Mouse (Mus musculus): ENCODE results near the gene Wdr24. TPM values are rescaled to one million over a fixed set of nuclear protein-coding genes. Genes with fewer than 3 reads are reported as not detected.
"Not testable (repeated sequence)": the region's sequence is repeated elsewhere in the genome, so short reads cannot be mapped to it uniquely, and the experiment has no call there.

Gene Wdr24
- polyA plus RNA-seq, 1 experiment = 36.4 TPM

DNA sequence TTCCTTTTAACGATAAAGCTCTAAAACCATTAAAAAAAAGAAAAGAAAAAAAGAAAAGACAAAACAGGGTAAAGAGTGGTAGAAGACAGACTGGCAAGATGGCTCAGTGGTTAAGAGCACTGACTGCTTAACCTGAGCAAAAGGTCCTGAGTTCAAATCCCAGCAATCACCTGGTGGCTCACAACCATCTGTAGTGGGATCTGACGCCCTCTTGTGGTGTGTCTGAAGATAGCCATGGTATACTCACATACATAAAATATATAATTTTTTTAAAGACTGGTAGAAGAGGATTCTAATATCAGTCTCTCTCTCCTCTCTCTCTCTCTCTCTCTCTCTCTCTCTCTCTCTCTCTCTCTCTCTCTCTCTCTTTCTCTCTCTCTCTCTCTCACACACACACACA, 16.0 kb upstream of the Wdr24 start:
- not testable (repeated sequence) for DNase-seq (ENCODE audit: low read depth)

DNA sequence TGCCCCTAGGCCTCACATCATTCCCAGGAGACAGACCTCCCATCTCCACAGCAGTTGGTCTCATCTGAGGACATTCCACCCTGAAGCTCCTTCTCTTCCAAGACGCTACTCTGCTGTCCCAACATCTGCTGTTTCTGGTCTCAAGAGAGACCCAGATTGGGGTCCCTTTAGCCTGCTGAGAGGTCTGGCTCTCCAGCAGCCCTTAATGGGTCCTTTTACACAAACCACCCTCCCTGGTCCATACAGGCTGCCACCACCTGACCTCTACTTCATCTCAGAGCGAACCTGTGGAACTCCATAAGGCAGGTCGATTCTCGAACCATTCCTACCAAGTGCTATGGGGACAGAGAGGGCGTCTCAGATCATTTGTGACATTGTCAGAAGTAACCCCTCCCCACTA, 15.4 kb upstream of the Wdr24 start:
- DNase-seq (ENCODE audit: low read depth) = no peak

DNA sequence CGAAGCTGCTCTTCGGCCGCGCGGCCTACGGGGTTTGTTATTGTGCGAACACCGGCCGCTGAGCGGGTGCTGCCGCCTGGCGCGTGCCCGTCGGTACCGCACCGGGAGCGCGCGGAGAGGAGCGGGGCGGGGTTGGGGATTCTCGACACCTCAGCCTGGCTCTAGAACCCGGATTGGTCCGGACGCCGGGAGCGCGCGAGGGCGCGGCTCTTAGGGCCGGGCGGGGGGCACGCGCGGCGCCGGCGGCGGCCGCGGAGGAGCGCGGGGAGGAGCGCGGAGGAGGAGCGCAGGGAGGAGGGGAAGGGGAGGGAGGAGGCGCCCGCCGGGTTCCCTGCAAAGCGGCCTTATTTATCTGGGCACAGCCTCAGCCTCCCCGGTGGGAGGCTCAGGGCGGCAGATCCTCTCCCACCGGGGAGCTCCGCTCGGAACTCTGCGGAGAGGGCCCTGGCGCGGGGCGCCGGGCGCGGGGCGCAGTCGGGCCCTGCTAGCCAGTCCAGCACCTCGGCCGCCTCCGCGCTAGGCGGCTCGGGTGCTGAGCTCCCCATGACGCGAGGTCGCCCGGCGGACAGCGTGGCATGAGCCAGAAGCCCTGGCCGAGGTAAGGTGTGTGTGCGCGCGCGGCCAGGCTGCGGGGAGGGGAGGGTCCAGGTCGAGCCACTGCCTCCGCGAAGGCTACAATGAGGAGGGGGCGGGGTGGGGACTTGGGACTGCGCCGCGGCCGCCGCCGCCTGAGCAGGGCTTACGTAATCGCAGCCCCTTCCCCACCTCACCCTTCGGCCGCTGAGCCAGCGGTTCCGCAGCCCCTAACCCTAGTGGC, 14.4 kb upstream of the Wdr24 start, which contains the start of gene Fbxl16:
Fbxl16 (plus strand) TSS at position 297 of the 817 bp plus-strand sequence.
- DNase-seq (ENCODE audit: low read depth) = no peak

DNA sequence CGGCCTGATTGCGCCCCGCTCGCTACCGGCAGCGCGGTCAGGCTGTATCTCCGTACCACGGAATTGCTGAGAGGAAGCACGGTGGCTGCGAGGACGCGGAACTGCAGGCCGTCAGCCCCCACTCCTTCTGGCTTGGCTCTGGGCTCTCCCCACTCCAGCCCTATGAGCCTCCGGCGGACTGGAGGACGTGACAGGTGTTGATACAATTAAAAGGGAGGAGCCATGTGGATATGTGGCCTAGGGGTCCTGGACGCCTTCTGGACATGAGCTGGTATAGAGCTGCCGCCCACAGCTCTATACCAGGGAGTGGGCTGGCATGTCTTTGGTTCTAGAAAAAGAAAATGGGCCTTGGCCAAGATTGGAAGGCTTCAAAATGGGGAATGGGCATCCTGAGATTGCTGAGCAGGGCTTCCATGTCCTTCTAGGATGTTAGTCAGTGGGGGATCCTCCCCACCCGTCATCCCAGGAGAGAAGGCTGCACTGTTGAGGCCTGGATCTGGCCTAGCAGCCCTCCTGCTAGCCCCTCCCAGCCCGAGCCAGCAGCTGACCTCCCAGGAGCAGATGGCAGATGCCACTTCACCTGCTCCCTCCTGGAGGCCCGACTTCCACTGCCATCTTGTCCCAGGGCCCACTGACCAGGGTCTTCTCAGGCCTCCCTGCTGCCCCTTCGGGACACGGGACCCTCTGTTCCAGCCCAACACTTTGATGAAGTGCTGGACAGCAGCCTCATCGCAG, 13.7 kb upstream of the Wdr24 start:
- DNase-seq (ENCODE audit: low read depth) = no peak

DNA sequence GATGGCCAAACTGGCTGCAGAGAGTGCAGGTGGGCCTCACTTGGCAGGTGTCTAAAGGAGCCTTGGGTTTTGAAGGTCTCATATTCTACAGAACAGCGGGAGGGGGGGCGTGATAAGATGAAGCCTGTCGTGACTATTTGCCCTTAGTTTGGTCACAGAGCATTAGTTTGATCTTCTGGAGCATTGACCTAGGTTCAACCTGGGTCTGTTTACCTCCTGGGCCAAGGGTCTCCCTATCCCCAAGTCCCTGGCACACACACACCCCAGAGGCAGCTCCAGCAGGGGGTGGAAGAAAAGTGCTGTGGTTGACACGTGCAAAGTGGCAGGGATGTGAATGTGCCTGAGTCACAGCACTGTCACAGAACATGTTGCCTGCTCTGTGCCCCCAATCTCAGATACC, 12.5 kb upstream of the Wdr24 start:
- no peak for DNase-seq (ENCODE audit: low read depth)

DNA sequence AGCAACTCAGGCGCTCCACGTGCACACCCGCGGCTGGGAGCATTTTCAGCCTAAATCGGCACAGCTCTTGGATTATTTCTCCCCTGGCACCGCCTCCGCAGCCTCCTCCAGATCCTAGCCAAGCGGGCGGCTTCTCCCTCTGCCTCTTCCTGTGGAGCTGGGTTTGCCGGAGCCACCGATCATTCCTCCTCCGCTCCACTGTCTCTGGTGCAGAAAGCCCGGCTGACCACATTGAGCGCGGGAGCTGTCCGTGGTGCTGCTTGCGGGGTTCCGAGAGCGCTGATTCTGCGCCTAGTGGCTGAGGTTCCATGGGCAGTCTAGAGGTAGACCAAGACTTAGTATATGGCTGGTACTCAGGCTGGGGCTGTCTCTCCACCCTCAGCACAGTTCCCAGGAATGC, 10.0 kb upstream of the Wdr24 start:
- no peak for DNase-seq (ENCODE audit: low read depth)

DNA sequence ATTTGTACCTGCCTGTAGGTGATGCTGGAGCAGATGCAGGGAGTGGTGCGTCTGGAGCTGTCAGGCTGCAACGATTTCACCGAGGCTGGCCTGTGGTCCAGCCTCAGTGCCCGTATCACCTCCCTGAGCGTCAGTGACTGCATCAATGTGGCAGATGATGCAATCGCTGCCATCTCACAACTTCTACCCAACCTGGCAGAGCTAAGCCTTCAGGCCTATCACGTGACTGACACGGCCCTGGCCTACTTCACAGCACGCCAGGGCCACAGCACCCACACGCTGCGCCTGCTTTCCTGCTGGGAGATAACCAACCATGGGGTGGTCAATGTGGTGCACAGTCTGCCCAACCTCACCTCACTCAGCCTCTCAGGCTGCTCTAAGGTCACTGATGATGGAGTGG, 5.8 kb upstream of the Wdr24 start:
- DNase-seq (ENCODE audit: low read depth) = no peak

DNA sequence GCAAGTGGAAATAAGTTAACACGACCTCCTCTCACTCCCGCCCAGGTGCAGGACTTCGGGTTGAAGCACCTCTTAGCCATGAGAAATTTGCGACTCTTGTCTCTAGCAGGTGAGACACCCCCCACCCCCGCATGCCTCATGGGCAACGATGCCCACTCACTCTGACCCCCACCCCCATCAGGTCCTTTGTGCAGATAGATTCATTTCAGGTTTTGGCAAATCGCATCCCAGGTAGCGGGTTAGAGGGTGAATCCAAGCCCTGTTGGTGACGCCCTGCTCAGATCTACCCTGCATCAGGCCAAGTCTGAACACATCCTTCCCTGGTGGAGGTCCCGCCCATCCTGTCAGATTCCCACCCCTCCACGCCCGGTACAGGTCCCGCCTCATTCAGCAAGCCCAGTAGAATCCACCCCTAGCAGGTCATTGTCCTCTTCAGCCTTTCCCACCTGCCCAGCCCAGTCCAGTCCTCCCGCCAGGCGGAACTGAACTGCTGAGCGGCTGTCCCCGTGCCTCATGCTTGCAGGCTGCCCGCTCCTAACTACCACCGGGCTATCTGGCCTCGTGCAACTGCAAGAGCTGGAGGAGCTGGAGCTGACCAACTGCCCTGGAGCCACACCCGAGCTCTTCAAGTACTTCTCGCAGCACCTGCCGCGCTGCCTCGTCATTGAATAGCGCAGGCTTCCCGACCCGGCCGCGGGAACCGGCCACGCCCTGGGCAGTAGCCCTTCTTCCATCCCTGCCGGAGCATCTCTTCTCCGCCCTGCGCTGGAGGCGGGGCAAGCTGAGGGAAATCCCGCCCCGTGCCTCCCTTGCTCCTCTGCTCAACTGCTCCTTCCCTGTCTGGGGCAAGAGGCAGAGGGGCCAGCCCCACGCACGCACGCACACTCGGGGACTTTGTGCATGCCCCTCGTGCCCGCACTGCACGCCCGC, 4.3 kb upstream of the Wdr24 start:
- DNase-seq (ENCODE audit: low read depth) = no peak

DNA sequence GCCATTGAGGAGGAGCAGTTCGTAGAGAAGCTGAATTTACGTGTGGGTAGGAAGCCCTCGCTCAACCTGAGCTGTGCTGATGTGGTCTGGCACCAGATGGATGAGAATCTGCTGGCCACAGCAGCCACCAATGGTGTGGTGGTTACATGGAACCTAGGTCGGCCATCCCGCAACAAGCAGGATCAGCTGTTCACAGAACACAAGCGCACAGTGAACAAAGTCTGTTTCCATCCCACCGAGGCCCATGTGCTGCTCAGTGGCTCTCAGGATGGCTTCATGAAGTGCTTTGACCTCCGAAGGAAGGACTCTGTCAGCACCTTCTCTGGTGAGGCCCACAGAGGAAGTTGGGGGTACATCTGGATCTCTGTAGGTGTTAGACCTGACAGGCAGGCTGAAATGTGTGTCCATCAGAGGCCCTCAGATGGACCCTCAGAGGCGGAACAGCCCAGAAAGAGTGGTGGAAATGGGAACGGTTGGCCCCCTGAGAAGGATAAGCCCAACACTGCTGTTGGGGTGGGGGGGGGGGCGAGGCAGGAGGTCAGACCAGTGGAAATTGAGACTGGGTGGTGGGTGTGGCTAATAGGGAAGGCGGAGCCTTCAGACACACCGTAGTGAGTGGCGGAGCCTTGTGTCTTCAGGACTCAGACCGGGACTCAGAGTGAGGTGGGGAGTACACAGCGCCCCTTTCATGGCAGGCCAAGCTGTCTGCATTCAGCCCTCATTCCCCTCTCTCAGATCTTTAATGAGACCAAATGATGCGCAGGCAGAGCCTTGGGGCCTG, 1.1 kb downstream of the Wdr24 start:
- no peak for DNase-seq (ENCODE audit: low read depth)

DNA sequence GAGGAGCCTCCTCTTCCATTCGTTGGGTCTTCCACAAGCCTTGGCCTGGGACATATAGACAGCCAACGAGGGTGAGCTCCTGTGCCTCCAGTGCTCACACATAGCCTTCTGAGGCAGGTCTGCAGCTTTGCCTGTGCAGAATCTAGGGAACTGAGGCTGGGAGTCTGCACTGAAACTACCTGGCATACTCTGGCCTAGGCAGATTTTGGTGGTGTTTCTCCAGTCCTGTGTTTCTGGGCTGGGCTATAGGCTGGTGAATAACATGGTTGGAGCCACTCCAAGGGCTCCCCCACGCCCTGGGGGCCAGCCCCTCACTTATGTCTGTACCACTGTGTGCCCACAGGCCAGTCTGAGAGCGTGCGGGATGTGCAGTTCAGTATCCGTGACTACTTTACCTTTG, 1.9 kb downstream of the Wdr24 start:
- no peak for DNase-seq (ENCODE audit: low read depth)

DNA sequence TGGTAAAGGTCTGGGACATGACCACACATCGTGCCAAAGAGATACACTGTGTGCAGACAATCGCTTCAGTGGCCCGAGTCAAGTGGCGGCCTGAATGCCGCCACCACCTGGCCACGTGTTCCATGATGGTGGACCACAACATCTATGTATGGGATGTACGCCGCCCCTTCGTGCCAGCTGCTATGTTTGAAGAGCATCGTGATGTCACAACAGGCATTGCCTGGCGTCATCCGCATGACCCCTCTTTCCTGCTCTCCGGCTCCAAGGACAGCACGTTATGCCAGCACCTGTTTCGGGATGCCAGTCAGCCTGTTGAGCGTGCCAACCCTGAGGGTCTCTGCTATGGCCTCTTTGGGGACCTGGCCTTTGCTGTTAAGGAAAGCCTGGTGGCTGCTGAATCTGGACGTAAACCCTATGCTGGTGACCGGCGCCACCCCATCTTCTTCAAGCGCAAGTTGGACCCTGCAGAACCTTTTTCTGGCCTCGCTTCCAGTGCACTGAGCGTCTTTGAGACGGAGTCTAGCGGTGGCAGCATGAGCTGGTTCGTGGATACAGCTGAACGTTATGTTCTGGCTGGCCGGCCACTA, 2.6 kb downstream of the Wdr24 start:
- DNase-seq (ENCODE audit: low read depth) = no peak

DNA sequence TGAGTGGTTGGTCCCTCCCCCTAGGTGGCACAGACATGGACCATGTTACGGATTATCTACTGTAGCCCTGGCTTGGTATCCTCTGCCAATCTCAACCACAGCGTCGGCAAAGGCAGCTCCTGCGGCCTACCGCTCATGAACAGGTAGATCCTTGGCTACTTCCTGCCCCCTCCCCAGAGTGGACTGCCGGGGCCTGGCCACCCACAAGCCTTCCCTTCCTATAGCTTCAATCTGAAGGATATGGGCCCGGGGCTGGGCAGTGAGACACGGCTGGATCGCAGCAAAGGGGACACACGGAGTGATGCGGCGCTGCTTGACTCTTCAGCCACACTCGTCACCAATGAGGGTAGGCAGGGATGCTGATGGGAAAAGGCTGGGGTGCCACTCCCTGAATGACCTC, 3.6 kb downstream of the Wdr24 start:
- DNase-seq (ENCODE audit: low read depth) = no peak

DNA sequence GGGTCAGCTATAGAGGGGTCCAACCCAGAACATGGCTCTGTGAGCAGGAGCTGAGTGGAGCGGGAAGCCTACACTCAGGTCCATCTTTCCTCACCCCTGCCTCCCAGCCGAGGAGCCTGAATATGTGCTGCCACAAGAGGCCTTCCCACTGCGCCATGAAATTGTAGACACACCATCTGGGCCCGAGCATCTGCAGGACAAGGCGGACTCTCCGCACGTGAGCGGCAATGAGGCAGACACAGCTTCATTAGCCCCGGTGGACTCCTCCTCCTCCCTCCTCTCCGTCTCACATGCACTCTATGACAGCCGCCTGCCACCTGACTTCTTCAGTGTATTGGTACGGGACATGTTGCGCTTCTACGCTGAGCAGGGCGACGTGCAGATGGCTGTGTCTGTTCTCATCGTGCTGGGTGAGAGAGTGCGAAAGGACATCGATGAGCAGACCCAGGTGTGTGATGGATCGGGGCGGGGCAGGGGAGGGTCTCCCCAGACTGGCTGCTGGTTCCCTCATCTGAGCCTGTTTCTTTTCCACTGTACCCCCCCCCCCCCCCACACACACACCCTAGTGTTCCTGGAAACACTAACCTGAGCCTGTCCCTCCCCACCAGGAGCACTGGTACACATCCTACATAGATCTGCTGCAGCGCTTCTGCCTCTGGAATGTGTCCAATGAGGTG, 4.3 kb downstream of the Wdr24 start:
- no peak for DNase-seq (ENCODE audit: low read depth)

DNA sequence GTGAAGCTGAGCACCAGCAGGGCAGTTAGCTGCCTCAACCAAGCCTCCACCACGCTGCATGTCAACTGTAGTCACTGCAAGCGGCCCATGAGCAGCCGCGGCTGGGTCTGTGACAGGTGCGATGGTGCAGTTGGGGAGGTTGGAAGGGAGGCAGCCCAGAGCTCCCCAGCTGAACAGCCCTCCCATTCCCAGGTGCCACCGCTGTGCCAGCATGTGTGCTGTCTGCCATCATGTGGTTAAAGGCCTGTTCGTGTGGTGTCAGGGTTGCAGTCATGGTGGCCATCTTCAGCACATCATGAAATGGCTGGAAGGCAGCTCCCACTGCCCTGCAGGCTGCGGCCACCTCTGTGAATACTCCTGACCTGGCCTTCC, 4.8 kb downstream of the Wdr24 start:
- DNase-seq (ENCODE audit: low read depth) = no peak

DNA sequence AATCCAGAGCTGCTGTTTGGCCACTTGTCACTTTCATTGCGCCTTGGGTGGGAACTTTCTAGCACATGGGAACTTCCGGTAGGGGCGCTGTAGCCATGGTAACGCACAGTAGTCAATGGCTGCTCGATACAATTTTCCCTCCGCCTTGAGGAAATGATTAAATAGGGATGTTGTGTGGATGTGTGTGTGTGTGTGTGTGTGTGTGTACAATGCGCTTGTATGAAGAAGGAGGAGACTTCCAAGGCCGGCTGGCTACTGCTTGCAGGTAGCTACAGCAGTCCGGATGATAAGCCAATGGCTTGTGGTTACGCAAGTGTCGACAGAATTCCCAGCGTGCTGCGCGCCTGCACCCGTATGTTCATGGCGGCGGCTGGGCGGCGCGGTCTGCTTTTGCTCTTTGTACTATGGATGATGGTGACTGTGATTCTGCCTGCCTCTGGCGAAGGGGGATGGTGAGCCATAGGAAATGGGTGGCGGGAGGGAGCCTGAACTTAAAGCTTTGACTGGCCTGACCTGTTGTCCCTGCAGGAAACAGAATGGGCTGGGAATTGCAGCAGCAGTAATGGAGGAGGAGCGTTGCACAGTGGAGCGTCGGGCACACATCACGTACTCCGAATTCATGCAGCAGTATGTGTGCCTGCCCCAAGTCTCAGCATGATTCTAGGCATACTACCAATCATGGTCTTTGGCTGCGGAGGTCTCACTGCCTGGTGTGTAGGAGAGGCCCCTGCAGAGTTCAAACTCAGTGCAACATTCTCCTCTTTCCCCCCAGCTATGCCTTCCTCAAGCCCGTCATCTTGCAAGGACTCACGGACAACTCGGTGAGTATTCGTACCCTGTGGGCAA, 5.5 kb downstream of the Wdr24 start, which contains the start of gene Jmjd8:
Jmjd8 (plus strand) TSS at position 156 of the 846 bp plus-strand sequence.
- DNase-seq (ENCODE audit: low read depth) = no peak

DNA sequence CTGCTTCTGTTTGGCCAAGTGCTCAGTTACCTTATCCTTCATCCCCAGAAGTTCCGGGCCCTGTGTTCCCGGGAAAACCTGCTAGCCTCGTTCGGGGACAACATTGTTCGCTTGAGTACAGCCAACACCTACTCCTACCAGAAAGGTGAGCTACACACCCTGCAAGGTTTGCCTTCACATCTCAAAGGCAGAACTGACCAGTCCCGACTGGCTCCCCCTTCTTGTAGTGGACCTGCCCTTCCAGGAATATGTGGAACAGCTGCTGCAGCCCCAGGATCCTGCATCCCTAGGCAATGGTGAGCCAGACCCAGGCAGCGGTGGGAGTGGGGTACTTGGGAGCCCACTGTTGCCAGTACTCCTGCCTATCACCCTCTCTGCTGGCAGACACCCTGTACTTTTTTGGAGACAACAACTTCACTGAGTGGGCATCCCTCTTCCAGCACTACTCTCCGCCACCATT, 6.2 kb downstream of the Wdr24 start:
- DNase-seq (ENCODE audit: low read depth) = no peak

DNA sequence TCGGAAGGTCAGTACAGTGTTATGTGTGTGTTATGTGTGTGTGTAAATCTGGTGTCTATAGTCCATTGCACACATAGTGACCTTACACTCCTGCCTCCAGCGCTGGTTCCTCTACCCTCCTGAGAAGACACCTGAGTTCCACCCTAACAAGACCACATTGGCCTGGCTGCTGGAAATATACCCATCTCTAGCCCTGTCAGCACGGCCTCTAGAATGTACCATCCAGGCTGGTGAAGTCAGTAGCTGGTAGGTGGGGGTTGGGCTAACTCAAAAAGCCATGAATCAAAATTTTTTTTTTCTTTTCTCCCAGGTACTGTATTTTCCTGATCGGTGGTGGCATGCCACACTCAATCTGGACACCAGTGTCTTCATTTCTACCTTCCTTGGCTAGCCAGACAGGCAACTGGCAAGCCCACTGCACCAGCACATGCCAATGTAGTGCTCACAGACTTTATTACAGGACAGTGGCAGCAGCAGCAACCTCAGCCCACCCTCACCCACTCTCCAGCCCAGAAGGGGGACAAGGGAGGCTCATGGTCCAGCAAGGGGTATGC, 6.8 kb downstream of the Wdr24 start:
- no peak for DNase-seq (ENCODE audit: low read depth)

DNA sequence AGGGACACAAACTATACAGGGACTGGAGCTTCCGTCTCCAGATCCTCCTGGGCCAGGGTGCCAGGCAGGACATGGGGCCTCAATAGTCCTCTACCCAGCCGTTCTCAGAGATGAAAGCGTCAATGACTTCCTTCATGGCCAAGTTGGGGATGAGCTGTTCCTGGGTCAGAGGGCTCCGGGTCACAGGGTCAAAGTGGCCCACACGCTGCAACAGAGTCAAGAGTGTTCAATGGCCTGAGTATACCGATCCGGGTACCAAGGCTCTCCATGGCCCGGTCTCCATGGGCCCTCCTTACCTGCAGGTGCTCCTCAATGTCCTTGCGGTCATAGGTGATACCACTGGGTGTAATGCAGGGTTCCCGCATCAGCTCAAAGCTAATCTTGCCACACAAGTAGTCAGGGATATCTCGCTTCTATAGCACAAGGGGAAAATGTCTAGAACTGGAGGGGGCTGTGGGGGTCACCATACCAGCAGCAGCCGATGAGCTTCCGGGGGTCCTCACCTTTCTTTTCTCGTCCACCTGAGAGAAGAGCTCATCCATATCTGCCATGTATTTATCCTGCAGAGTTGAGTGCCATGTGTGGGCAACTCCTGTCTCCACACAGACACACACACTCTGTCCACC, 7.5 kb downstream of the Wdr24 start:
- no peak for DNase-seq (ENCODE audit: low read depth)

Data from gonadal fat pad, adult 2 months (tissue).